Mouse (Mus musculus) adrenal gland, adult 8-10 months (tissue): ENCODE measurements at regions not wholly inside any gene's neighbourhood (a gene's known extent, or its start where the extent isn't known, plus 50 kb on each side); places are given as distances from the start of the nearest gene placed in this dataset.

Source experiments
- DNase-seq: peaks from one replicate; pipeline ENCODE4 v3.0.0; 2022

GRCm38 (mm10) chr1:154255971-154256370 is 55.0 kb downstream of the Zfp648 start:
- DNase-seq, result no peak

- DNase-seq, result no peak
These were observed 55.8 kb downstream of the Zfp648 start for GRCm38 (mm10) chr1:154256811-154257210.

GRCm38 (mm10) chr1:154258511-154258910 is 57.5 kb downstream of the Zfp648 start:
- DNase-seq, result no peak

GRCm38 (mm10) chr1:154260393-154260792 is 59.4 kb downstream of the Zfp648 start:
- DNase-seq, result no peak

- peak; percentile 14 for DNase-seq
These were observed 80.5 kb downstream of the Zfp648 start for GRCm38 (mm10) chr1:154281438-154281837.

GRCm38 (mm10) chr1:154286080-154286479 is 85.1 kb downstream of the Zfp648 start:
- no peak for DNase-seq

GRCm38 (mm10) chr1:154292729-154293128 is 91.7 kb downstream of the Zfp648 start:
- DNase-seq, result no peak

- no peak for DNase-seq
These were observed 95.1 kb downstream of the Zfp648 start for GRCm38 (mm10) chr1:154296080-154296479.

- no peak for DNase-seq
These were observed 98.9 kb downstream of the Zfp648 start for GRCm38 (mm10) chr1:154299866-154300265.

- no peak for DNase-seq
These were observed 108.7 kb downstream of the Zfp648 start for GRCm38 (mm10) chr1:154309650-154310049.
